Mouse (Mus musculus) lung, postnatal 36 days (tissue): ENCODE results near the gene Cpvl.

Experiments used
- DNase-seq: peaks from one replicate; pipeline ENCODE4 v3.0.0; 2022; ENCODE audit warnings: mixed read lengths

The Cpvl gene

GRCm38 (mm10) chr6:53969081-53969480, 9.4 kb downstream of the Cpvl start:
- DNase-seq, result no peak

DNA sequence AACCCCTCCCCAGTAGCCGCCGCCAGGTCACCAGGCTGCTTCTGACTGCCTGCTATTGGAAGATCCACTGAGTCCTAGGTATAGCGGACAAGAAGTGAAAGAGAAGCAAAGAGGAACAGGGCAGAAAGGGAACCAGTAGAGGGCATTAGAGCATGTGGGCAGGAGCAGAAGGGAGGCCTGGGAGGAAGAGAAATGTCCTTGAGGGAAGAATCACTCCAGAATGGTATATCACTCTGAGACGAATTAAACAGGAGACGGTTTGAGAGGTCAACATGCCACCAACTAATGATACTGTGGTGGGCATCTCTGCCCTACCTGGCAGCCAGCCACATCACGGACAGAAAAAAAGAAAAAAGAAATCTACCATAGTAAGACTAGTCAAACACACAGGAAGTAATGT, 9.9 kb downstream of the Cpvl start:
- peak; percentile 44 for DNase-seq

- DNase-seq, result no peak
Measured at GRCm38 (mm10) chr6:53966595-53966994, 11.9 kb downstream of the Cpvl start.

GRCm38 (mm10) chr6:53965900-53966299, 12.6 kb downstream of the Cpvl start:
- no peak for DNase-seq

DNA sequence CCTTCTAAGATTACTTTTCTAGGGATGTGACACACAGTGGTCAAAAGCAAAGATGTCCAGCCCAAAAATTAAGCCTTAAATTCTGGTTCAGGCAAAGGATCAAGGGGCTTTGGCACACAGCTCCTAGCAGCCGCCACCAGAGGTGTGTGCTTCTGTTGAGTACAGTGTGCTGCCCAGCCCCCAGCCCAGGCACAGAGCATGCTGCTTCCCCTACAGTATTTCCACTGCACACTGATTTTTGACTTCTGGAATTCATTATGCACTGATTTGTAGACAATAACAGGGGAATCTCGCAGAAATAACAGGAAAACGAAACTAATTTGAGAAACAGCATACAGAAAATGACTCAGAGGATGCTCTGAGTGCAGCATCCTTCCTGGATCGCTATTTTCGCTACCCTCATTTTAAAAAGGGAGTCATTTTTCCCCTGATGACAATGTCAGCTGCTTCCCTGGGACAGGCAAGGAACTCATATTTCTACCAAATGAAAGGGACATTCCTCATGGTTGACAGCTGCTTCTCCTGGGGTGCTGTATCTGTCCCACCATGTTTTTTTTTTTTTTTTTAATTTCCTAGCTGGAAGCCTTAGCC, 14.5 kb downstream of the Cpvl start:
- DNase-seq, result no peak

DNA sequence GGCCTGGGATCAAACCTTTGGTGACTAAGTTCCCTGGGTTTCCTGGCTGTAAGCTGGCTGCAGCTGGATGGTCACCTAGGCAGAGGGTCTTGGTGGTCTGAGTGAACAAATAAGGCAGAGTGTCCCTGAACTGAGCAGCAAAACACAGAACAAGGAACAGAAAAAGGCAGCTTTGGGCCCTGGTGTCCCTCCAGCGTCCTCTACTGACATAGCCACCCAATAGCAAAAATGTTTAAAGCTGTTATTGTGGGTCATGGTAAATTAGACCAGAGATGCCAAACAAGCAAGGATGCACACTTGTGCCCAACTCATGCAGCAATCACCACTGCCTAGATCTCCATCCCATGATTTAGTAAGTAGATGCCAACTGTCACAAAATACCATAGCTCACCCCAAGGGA, 16.5 kb downstream of the Cpvl start:
- peak; percentile 24 for DNase-seq

- DNase-seq, result no peak
Measured at GRCm38 (mm10) chr6:53959826-53960225, 18.6 kb downstream of the Cpvl start.

GRCm38 (mm10) chr6:53958321-53958720, 20.1 kb downstream of the Cpvl start:
- DNase-seq, result peak; percentile 86

GRCm38 (mm10) chr6:53956513-53956912, 22.0 kb downstream of the Cpvl start:
- peak; percentile 84 for DNase-seq

GRCm38 (mm10) chr6:53955846-53956245, 22.6 kb downstream of the Cpvl start:
- DNase-seq, result no peak

- peak; percentile 55 for DNase-seq
Measured at GRCm38 (mm10) chr6:53955271-53955670, 23.2 kb downstream of the Cpvl start.

GRCm38 (mm10) chr6:53954106-53954505, 24.4 kb downstream of the Cpvl start:
- peak; percentile 87 for DNase-seq

DNA sequence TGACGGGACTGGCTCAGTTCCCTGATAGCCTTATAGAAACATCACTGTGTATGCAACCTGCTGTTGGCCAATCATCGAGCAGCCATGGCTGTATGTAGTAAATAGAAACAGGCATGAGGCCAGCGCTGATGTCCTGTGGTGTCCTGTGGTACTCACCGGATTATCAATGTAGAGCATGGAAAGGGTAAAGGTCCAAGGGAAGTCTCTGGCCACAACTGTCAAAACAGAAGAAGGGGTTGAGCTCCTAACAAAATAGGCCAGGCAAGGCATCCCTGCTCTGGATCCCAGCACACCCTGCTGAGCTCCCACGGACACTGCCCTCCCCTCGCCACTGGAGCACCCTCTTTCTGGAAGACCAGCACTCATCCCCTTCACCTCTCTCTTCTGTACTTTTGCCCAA, 25.1 kb downstream of the Cpvl start:
- DNase-seq, result no peak

GRCm38 (mm10) chr6:53951421-53951820, 27.1 kb downstream of the Cpvl start:
- DNase-seq, result no peak

GRCm38 (mm10) chr6:53950876-53951275, 27.6 kb downstream of the Cpvl start:
- DNase-seq, result peak; percentile 71

- no peak for DNase-seq
Measured at GRCm38 (mm10) chr6:53948388-53949035, 30.0 kb downstream of the Cpvl start.

- peak; percentile 62 for DNase-seq
Measured at GRCm38 (mm10) chr6:53944887-53945286, 33.6 kb downstream of the Cpvl start.

GRCm38 (mm10) chr6:53944417-53944816, 34.1 kb downstream of the Cpvl start:
- DNase-seq, result no peak

GRCm38 (mm10) chr6:53942190-53942831, 36.2 kb downstream of the Cpvl start:
- DNase-seq, result no peak

DNA sequence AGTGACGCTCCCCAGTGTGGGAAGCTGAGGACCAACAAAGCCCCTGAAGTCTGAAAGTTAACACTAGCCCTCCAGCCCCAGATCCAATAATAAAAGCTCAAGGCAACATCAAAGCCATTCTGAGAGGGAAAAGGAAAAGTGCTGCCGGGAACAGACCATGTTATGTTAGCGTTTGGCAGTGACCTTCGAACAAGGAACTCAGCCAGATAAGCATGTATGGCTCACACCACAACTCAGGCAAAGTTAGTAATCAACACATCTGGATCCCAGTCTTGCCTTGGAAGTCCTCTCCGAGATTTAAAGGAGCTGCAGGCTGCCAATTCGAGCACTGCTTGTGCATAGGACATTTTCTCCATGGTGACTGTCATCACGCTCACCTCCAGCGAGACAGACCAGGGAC, 38.7 kb downstream of the Cpvl start:
- no peak for DNase-seq

DNA sequence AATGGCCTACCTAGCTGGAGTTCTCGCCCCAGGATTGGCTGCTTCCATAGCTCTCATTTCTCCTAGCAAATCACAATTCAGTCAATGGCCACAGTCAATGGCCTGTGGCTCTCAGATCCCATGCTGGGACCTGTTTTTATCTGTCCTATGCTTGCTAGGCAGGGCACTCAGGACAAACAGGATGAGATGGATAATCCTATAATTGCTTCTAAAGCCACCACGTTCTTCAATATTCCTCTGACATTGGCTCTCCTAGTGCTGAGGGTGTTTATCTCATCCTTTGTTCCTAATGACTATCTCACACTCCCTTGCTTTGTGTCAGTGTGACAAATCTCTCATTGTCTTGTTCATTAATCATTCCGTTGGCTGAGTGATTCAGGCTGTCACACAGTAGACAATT, 39.5 kb downstream of the Cpvl start:
- DNase-seq, result no peak

DNA sequence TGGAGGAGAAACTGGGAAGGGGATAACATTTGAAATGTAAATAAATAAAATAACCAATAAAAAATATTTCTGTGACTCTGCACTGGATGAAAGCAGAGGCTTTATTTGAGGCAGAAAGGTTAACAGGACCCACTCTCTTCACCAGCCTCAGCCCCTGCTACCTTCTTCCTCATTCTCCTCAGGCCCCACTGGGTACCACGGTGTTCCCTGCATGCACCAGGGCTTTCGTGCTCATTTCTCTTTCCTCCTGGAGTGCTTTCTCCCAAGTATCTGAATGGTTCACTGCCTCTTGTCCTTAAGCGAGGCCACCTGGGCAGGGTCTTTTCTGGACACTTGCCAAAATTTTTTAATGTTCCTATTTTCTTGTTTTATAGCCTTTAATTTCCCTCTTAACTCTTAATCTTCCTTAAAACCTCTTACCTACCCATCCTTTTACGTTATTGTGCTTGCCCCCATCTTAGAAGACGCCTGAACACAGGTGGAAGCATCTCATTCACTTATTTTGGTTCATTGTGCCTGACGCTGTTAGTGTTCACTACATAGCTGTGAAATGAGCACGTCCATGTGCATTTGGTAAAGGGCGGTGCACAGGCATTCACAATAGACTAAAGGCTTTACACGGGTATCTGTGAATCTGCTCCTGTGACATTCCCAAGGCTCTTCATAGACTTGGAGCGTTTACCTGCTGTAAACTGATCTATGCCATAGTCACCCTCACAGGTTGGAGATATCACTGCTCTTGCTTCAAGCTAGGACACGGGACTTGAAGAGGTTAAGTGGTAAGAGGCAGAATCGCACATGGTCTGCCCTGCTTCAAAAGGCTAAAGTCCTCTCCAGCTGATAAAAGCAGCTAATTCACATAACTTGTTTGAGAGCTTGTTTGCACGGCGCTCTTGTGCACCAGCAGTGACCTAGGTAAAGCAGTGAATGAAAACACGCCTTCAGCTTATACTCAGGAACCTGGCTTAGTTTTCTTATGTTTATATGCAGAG, 41.0 kb downstream of the Cpvl start:
- peak; percentile 66 for DNase-seq

DNA sequence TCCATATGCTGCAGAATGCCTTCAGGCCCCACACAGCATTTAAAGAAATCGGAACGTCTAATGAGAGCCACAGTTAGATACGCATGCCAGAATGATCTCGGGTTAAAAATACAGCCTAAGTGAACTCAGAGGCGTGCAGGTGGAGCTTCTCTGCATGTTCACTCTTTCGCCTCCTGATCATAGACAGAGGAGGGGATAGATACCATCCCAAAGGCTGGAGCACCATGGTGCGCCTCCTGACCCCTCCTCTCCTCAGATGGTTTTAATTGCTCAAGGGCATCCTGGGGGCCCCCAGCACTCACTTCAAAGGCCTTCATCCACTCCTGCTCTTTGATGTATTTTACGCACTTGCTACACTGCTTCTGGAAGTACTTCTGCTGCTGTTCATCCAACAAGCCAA, 46.9 kb downstream of the Cpvl start:
- DNase-seq, result no peak
